Mouse (Mus musculus) ovary, postnatal 10 days (tissue): ENCODE measurements around the gene Ube2z.
"Not testable (repeated sequence)": the region's sequence is repeated elsewhere in the genome, so short reads cannot be mapped to it uniquely, and the experiment has no call there.

Experiments
- DNase-seq: peaks from one replicate; pipeline ENCODE4 v3.0.0; 2022; ENCODE audit warnings: low spot score

Ube2z gene

GRCm38 (mm10) chr11:96065215-96065911 is at the start of gene Ube2z:
Ube2z (minus strand) TSS chr11:96065388.
- peak; percentile 93 for DNase-seq

- no peak for DNase-seq
Measured at GRCm38 (mm10) chr11:96114077-96114476, 48.9 kb upstream of the Ube2z start.

GRCm38 (mm10) chr11:96111751-96112150 is 46.6 kb upstream of the Ube2z start, which contains the start of gene Calcoco2:
Calcoco2 (minus strand) TSS chr11:96111964.
- no peak for DNase-seq

DNA sequence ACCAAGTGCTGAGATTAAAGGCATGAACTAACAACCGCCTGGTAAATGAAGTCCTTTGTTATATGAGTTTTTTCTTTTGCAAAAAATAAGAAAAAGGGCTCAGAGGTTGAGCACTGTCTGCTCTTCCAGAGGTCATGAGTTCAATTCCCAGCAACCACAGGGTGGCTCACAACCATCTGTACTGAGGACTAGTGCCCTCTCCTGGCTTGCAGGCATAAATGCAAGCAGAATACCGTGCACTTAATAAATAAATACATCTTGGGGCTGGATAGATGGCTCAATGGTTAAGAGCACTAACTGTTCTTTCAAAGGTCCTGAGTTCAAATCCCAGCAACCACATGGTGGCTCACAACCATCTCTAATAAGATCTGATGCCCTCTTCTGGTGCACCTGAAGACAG is 45.8 kb upstream of the Ube2z start:
- not testable (repeated sequence) for DNase-seq

GRCm38 (mm10) chr11:96108376-96108775 is 43.2 kb upstream of the Ube2z start:
- no peak for DNase-seq

DNA sequence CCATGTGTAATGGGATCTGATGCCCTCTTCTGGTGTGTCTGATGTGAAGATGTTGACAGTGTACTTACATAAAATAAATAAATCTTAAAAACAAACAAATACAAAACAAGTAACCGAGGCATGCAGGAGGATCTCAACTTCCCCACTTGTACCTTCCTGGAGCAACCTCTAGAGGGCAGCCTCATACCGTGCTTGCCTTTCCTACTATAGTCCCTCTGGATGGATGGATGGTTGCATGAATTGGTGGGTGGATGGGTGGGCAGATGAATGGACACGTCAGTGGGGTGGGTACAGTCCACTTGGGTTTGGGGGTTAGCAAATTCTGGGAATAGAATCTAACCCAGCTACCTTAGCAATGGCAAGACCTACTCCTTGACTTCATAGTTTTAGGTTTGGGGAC is 28.2 kb upstream of the Ube2z start:
- DNase-seq: peak; percentile 10

GRCm38 (mm10) chr11:96092674-96093291 is 27.6 kb upstream of the Ube2z start:
- DNase-seq: no peak

DNA sequence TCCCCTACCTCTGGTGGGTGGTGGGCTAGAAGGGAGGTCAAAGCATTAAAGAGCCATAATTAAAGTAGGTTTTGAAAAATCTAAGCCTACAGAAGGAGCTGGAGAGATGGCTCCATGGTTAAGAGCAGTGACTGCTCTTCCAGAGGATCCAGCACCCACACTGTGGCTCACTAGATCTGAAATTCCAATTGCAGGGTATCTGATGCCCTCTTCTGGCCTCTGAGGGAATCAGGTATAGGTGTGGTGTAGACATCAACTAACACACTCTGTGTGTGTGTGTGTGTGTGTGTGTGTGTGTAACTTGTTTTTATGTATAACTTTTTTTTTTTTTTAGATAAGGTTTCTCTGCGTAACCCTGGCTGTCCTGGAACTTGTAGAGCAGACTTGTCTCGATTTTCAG is 25.9 kb upstream of the Ube2z start:
- no peak for DNase-seq

DNA sequence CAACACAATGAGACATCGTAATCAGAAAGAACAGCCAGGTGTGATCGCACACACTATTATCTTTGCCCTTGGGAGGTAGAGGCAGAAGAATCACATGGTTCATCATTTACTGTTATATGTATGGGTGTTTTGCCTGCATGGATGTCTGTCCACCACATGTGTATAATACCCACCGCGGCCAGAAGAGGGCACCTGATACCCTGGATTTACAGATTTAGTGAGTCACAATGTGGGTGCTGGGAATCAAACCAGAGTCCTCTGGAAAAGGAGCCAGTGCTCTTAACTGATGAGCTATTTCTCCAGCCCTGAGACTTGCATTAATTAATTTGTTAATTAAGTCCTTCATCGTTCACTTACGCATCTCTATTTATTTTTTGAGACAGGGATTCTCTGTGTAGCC is 22.8 kb upstream of the Ube2z start:
- DNase-seq: no peak

- no peak for DNase-seq
Measured at GRCm38 (mm10) chr11:96082682-96083081, 17.5 kb upstream of the Ube2z start.

DNA sequence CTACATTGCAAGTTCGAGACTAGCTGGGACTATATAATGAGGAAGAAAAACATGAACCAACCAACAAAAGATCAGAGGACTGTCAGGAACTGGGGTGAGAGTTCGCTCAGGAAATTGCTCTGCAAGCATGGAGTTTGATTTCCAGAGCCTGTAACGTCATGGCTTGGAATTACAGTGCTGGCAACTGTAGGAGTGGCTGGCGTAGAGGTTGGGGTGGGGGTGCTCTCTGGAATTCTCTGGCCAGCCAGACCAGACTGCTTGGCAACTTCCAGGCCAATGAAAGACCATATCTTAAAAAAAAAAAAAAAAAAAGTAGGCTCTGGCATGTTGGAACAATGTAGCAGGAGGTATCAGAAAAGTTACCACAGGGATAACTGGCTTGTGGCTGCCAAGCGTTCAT is 15.5 kb upstream of the Ube2z start:
- no peak for DNase-seq

DNA sequence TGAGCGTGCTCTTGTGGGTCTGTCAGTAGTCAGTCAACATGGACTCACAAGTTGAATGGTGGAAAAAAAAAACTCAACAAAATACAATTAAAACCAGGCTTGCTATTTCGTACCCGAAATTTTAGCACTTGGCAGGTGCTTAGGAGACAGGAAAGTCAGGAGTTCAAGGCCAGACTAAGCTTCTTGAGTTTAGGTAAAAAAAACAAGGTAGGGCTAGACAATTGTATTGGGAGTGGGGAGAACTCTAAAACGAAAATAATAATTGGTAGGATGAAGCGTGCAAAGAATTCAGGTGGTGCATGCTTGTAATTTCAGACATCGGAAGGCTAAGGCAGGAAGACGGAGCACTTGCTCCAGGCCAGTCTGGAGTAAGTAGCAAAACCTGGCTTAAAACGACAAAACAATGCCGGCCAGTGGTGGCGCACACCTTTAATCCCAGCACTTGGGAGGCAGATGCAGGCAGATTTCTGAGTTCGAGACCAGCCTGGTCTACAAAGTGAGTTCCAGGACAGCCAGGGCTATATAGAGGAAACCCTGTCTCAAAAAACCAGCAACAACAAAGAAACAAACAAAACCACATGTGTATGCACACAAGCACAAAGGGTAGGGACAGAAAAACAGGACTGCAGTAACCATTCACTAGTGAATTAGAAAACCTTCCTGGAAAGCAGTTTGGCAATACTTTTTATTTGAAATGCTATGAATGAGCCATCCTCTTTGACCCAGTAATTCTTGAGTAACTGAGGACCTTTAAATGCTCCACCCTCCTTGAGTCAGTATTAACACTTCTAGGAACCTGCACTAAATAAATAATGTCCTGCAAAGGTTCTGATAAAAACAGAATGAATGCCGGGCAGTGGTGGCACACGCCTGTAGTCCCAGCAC is 11.3 kb upstream of the Ube2z start:
- DNase-seq: no peak

GRCm38 (mm10) chr11:96075509-96076220 is 10.5 kb upstream of the Ube2z start, which contains the start of gene Atp5g1:
Atp5g1 (minus strand) TSS chr11:96075670.
- peak; percentile 92 for DNase-seq

- DNase-seq: no peak
Measured at GRCm38 (mm10) chr11:96075177-96075508, 10.0 kb upstream of the Ube2z start.

- DNase-seq: no peak
Measured at GRCm38 (mm10) chr11:96074351-96075176, 9.4 kb upstream of the Ube2z start.

GRCm38 (mm10) chr11:96073295-96073993 is 8.3 kb upstream of the Ube2z start:
- no peak for DNase-seq

DNA sequence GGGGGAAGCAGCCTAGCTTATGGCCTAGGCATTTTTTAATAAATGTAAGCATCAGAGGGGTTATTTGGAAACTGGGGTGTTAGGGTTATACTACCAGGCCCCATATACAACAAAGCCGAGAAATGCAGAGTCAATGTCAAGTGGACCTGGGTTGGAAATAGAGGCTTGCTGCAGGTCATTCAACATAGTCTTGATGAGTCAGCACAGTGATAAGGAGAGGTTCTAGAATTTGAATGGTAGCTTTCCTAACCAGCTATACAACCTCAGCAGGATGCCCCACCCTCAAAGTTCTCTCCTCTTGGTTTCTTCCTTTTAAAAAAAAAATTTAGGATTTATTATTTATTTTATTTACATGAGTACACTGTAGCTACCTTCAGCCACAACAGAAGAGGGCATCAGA is 5.8 kb upstream of the Ube2z start:
- no peak for DNase-seq

GRCm38 (mm10) chr11:96070353-96070752 is 5.2 kb upstream of the Ube2z start:
- no peak for DNase-seq

DNA sequence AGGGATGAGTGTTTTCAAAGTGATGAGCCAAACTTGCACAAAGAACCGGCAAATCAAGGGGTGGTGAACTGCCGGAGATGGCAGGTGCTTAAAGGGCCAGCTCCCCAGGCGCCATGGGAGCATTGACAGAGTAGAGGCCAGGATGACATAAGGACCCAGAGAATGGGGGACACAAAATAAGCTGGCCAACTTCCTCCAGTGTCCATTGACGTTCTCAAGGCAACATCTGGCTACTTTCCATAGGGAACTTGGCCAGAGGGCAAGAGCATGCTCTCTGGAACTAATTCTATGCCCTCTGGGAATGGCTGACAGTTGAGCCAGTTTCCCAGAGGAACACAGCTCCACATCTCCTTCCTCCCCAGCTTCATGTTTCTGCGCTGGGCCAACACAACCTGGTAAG is 3.0 kb upstream of the Ube2z start:
- DNase-seq: no peak

- no peak for DNase-seq
Measured at GRCm38 (mm10) chr11:96064521-96065214, 520 bp downstream of the Ube2z start.
